Mouse (Mus musculus) retina, postnatal 7 days (tissue): ENCODE results near the gene Cntn1.

Source experiments
- DNase-seq: peaks from one replicate; pipeline ENCODE4 v3.0.0-alpha.2; 2012; ENCODE audit warnings: low read depth, low spot score

Cntn1 gene

GRCm38 (mm10) chr15:92137026-92137425, 86.1 kb downstream of the Cntn1 start:
- DNase-seq = no peak

GRCm38 (mm10) chr15:92141972-92142371, 91.0 kb downstream of the Cntn1 start:
- no peak for DNase-seq

- DNase-seq = no peak
Measured at GRCm38 (mm10) chr15:92154921-92155320, 104.0 kb downstream of the Cntn1 start.

GRCm38 (mm10) chr15:92160855-92161162, 109.8 kb downstream of the Cntn1 start:
- no peak for DNase-seq

- DNase-seq = no peak
Measured at GRCm38 (mm10) chr15:92161163-92162025, 110.4 kb downstream of the Cntn1 start.

GRCm38 (mm10) chr15:92162835-92163234, 111.9 kb downstream of the Cntn1 start:
- no peak for DNase-seq

GRCm38 (mm10) chr15:92164127-92164526, 113.2 kb downstream of the Cntn1 start:
- DNase-seq = no peak

- DNase-seq = no peak
Measured at GRCm38 (mm10) chr15:92166266-92166665, 115.3 kb downstream of the Cntn1 start.

- no peak for DNase-seq
Measured at GRCm38 (mm10) chr15:92175739-92176138, 124.8 kb downstream of the Cntn1 start.

- DNase-seq = no peak
Measured at GRCm38 (mm10) chr15:92177413-92177812, 126.4 kb downstream of the Cntn1 start.

GRCm38 (mm10) chr15:92185484-92185883, 134.5 kb downstream of the Cntn1 start:
- no peak for DNase-seq

- DNase-seq = no peak
Measured at GRCm38 (mm10) chr15:92190000-92190399, 139.0 kb downstream of the Cntn1 start.

- no peak for DNase-seq
Measured at GRCm38 (mm10) chr15:92200326-92200985, 149.5 kb downstream of the Cntn1 start.

GRCm38 (mm10) chr15:92206695-92207094, 155.7 kb downstream of the Cntn1 start:
- no peak for DNase-seq

GRCm38 (mm10) chr15:92209778-92210177, 158.8 kb downstream of the Cntn1 start:
- no peak for DNase-seq

GRCm38 (mm10) chr15:92210486-92211235, 159.7 kb downstream of the Cntn1 start:
- DNase-seq = no peak

- no peak for DNase-seq
Measured at GRCm38 (mm10) chr15:92215841-92216240, 164.9 kb downstream of the Cntn1 start.

GRCm38 (mm10) chr15:92221446-92221845, 170.5 kb downstream of the Cntn1 start:
- no peak for DNase-seq

GRCm38 (mm10) chr15:92231386-92231785, 180.4 kb downstream of the Cntn1 start:
- peak; percentile 43 for DNase-seq

- DNase-seq = no peak
Measured at GRCm38 (mm10) chr15:92235836-92236235, 184.9 kb downstream of the Cntn1 start.

- DNase-seq = peak; percentile 30
Measured at GRCm38 (mm10) chr15:92264980-92265707, 214.2 kb downstream of the Cntn1 start.

- no peak for DNase-seq
Measured at GRCm38 (mm10) chr15:92268341-92268740, 217.4 kb downstream of the Cntn1 start.
